Mouse (Mus musculus) hindbrain, embryonic 10.5 days (tissue): ENCODE measurements around the gene Gcnt1. TPM values are rescaled to one million over a fixed set of nuclear protein-coding genes. Genes with fewer than 3 reads are reported as not detected.
A peak's percentile ranks its signal among the peaks of the same experiment; 100 is the strongest.

ENCODE experiments used
- DNase-seq: peaks from one replicate; pipeline ENCODE4 v3.0.0-alpha.2; 2017; ENCODE audit warnings: low spot score
- H3K27ac ChIP-seq: fragments of 300-500 bp; sonication (generic); 2 replicates; pipeline ENCODE4 v1.5.1; 2016; ENCODE audit warnings: mild to moderate bottlenecking, moderate library complexity
- H3K27me3 ChIP-seq: fragments of 300-500 bp; sonication (generic); 2 replicates; pipeline ENCODE4 v1.6.1; 2016; ENCODE audit warnings: mild to moderate bottlenecking; ENCODE audit not compliant: poor library complexity, insufficient read depth, severe bottlenecking
- H3K36me3 ChIP-seq: fragments of 300-500 bp; sonication (generic); 2 replicates; pipeline ENCODE4 v1.6.1; 2016; ENCODE audit warnings: mild to moderate bottlenecking, moderate library complexity
- H3K4me1 ChIP-seq: fragments of 300-500 bp; sonication (generic); replicated peaks from 2 replicates; pipeline ENCODE4 v1.6.1; 2016; ENCODE audit warnings: mild to moderate bottlenecking
- H3K4me3 ChIP-seq: fragments of 300-500 bp; sonication (generic); 2 replicates; pipeline ENCODE4 v1.5.1; 2016; ENCODE audit warnings: mild to moderate bottlenecking, moderate library complexity
- H3K9me3 ChIP-seq: fragments of 300-500 bp; sonication (generic); 2 replicates; pipeline ENCODE4 v1.6.1; 2016; ENCODE audit warnings: mild to moderate bottlenecking, moderate library complexity
- WGBS: fragments of 180-500 bp; shearing (Covaris S2); methylation state at CpG from one replicate; pipeline ENCODE4 v1.1.7; 2016; 5-methylcytosine and 5-hydroxymethylcytosine counted together
- polyA plus RNA-seq: library from polyadenylated mRNA; unstranded; fragments of >200 nt; fragmentation: Nextera tagmentation; extraction: Ambion mirVana; gene quantifications from 2 replicates; pipeline ENCODE4 v1.2.1, GENCODE M21; 2016

Gene Gcnt1
- 3.7 and 4.9 TPM in 2 replicates for polyA plus RNA-seq

- Histone ChIP-seq H3K4me3 (no peak within 1 kb of the TSS), H3K4me1 (no peaks in the 10 kb centered on the region), H3K36me3 (no peaks in the 10 kb centered on the region), H3K9me3 (no peaks in the 10 kb centered on the region), H3K27ac (no peak within 1 kb of the TSS), H3K27me3 (no peaks in the 10 kb centered on the region)
- DNase-seq, result no peak
- 83% methylated on average over 3 of the region's 3 CpGs for WGBS
Observed at GRCm38 (mm10) chr19:17372701-17373100, at the start of gene Gcnt1. Gcnt1 (minus strand) TSS chr19:17372844.

GRCm38 (mm10) chr19:17417855-17418254 is 45.2 kb upstream of the Gcnt1 start:
- no peaks in the 10 kb centered on the region for H3K27me3 ChIP-seq
- no peaks in the 10 kb centered on the region for H3K9me3 ChIP-seq
- H3K4me1 ChIP-seq, result no peaks in the 10 kb centered on the region
- no peak overlapping the region for H3K4me3 ChIP-seq
- no peak overlapping the region for H3K27ac ChIP-seq
- H3K36me3 ChIP-seq, result no peaks in the 10 kb centered on the region
- no peak for DNase-seq
- whole genome bisulfite sequencing, result 78% methylated on average over 1 of the region's 1 CpGs

- Histone ChIP-seq H3K36me3 (no peaks in the 10 kb centered on the region), H3K9me3 (no peaks in the 10 kb centered on the region), H3K27ac (no peak overlapping the region), H3K27me3 (no peaks in the 10 kb centered on the region), H3K4me1 (no peaks in the 10 kb centered on the region), H3K4me3 (no peak overlapping the region)
- no peak for DNase-seq
- WGBS, result 60% methylated on average over 4 of the region's 4 CpGs
Observed at GRCm38 (mm10) chr19:17412915-17413459, 40.3 kb upstream of the Gcnt1 start.

GRCm38 (mm10) chr19:17410465-17411065 is 37.9 kb upstream of the Gcnt1 start:
- H3K36me3 ChIP-seq, result no peaks in the 10 kb centered on the region
- no peak overlapping the region for H3K4me3 ChIP-seq
- H3K9me3 ChIP-seq, result peaks cover 10% of the 10 kb centered on the region; the same call in 1 of the 2 replicates
- no peak for DNase-seq
- 90% methylated on average over 5 of the region's 5 CpGs for WGBS
- no peak overlapping the region for H3K27ac ChIP-seq
- no peaks in the 10 kb centered on the region for H3K4me1 ChIP-seq
- no peaks in the 10 kb centered on the region for H3K27me3 ChIP-seq

- Histone ChIP-seq H3K9me3 (peaks cover 10% of the 10 kb centered on the region; the same call in 1 of the 2 replicates), H3K27ac (no peak overlapping the region), H3K4me1 (no peaks in the 10 kb centered on the region), H3K27me3 (no peaks in the 10 kb centered on the region), H3K36me3 (no peaks in the 10 kb centered on the region), H3K4me3 (no peak overlapping the region)
- no peak for DNase-seq
- 68% methylated on average over 3 of the region's 3 CpGs for WGBS
Observed at GRCm38 (mm10) chr19:17409351-17409750, 36.7 kb upstream of the Gcnt1 start.

GRCm38 (mm10) chr19:17408591-17408990 is 35.9 kb upstream of the Gcnt1 start:
- Histone ChIP-seq H3K9me3 (peaks cover 10% of the 10 kb centered on the region; the same call in 1 of the 2 replicates), H3K27ac (no peak overlapping the region), H3K36me3 (no peaks in the 10 kb centered on the region), H3K27me3 (no peaks in the 10 kb centered on the region), H3K4me1 (no peaks in the 10 kb centered on the region), H3K4me3 (no peak overlapping the region)
- no peak for DNase-seq

GRCm38 (mm10) chr19:17406823-17407222 is 34.2 kb upstream of the Gcnt1 start:
- H3K36me3 ChIP-seq, result no peaks in the 10 kb centered on the region
- H3K27ac ChIP-seq, result no peak overlapping the region
- DNase-seq, result no peak
- H3K4me1 ChIP-seq, result no peaks in the 10 kb centered on the region
- H3K9me3 ChIP-seq, result peaks cover 10% of the 10 kb centered on the region; the same call in 1 of the 2 replicates
- 91% methylated on average over 5 of the region's 5 CpGs for WGBS
- H3K27me3 ChIP-seq, result no peaks in the 10 kb centered on the region
- H3K4me3 ChIP-seq, result no peak overlapping the region

GRCm38 (mm10) chr19:17403175-17403574 is 30.5 kb upstream of the Gcnt1 start:
- WGBS, result 85% methylated on average over 4 of the region's 4 CpGs

GRCm38 (mm10) chr19:17400571-17400970 is 27.9 kb upstream of the Gcnt1 start:
- WGBS, result 90% methylated on average over 4 of the region's 4 CpGs

More at GRCm38 (mm10) chr19:17403175-17403574, 30.5 kb upstream of the Gcnt1 start:
- H3K4me1 ChIP-seq, result no peaks in the 10 kb centered on the region
- H3K27me3 ChIP-seq, result no peaks in the 10 kb centered on the region
- H3K36me3 ChIP-seq, result peaks cover 26% of the 10 kb centered on the region
- peaks cover 10% of the 10 kb centered on the region; the same call in 1 of the 2 replicates for H3K9me3 ChIP-seq
- no peak for DNase-seq
- H3K4me3 ChIP-seq, result no peak overlapping the region
- no peak overlapping the region for H3K27ac ChIP-seq

GRCm38 (mm10) chr19:17399965-17400364 is 27.3 kb upstream of the Gcnt1 start:
- 92% methylated on average over 4 of the region's 4 CpGs for WGBS
- H3K9me3 ChIP-seq, result no peaks in the 10 kb centered on the region
- H3K4me3 ChIP-seq, result no peak overlapping the region
- H3K4me1 ChIP-seq, result peaks cover 5% of the 10 kb centered on the region
- peaks cover 41% of the 10 kb centered on the region for H3K36me3 ChIP-seq
- no peak for DNase-seq
- H3K27ac ChIP-seq, result no peak overlapping the region
- H3K27me3 ChIP-seq, result no peaks in the 10 kb centered on the region

More at GRCm38 (mm10) chr19:17400571-17400970, 27.9 kb upstream of the Gcnt1 start:
- Histone ChIP-seq H3K9me3 (no peaks in the 10 kb centered on the region), H3K4me3 (no peak overlapping the region), H3K4me1 (no peaks in the 10 kb centered on the region), H3K36me3 (peaks cover 41% of the 10 kb centered on the region), H3K27ac (no peak overlapping the region), H3K27me3 (no peaks in the 10 kb centered on the region)
- no peak for DNase-seq

GRCm38 (mm10) chr19:17397922-17398321 is 25.3 kb upstream of the Gcnt1 start:
- Histone ChIP-seq H3K27me3 (peaks cover 7% of the 10 kb centered on the region), H3K4me3 (no peak overlapping the region), H3K9me3 (no peaks in the 10 kb centered on the region), H3K27ac (no peak overlapping the region), H3K36me3 (peaks cover 41% of the 10 kb centered on the region), H3K4me1 (peaks cover 9% of the 10 kb centered on the region)
- no peak for DNase-seq
- WGBS, result 79% methylated on average over 5 of the region's 5 CpGs

- H3K4me1 ChIP-seq, result peaks cover 9% of the 10 kb centered on the region
- no peak overlapping the region for H3K4me3 ChIP-seq
- H3K36me3 ChIP-seq, result peaks cover 41% of the 10 kb centered on the region
- peaks cover 18% of the 10 kb centered on the region for H3K27me3 ChIP-seq
- no peak overlapping the region for H3K27ac ChIP-seq
- 88% methylated on average over 4 of the region's 4 CpGs for WGBS
- no peak for DNase-seq
- H3K9me3 ChIP-seq, result no peaks in the 10 kb centered on the region
Observed at GRCm38 (mm10) chr19:17396802-17397201, 24.2 kb upstream of the Gcnt1 start.

GRCm38 (mm10) chr19:17393841-17394591 is 21.4 kb upstream of the Gcnt1 start, which contains the start of gene Rfk:
Rfk (plus strand) TSS chr19:17394043.
- peaks cover 23% of the 10 kb centered on the region for H3K36me3 ChIP-seq
- peak within 1 kb of the TSS; percentile 88 for H3K27ac ChIP-seq
- peak; percentile 94 for DNase-seq
- H3K9me3 ChIP-seq, result no peaks in the 10 kb centered on the region
- WGBS, result under 1% methylated on average over 83 of the region's 83 CpGs
- H3K4me1 ChIP-seq, result peaks cover 9% of the 10 kb centered on the region
- H3K27me3 ChIP-seq, result peaks cover 21% of the 10 kb centered on the region
- peak within 1 kb of the TSS; percentile 70 for H3K4me3 ChIP-seq
